Mouse (Mus musculus): ENCODE measurements around the gene Galnt7.

- TF ChIP-seq CTCF (IDR thresholded peaks at IDR 0.05; ENCODE audit: low read depth, low read length) (peak; percentile 61), POLR2A (IDR thresholded peaks at IDR 0.05; ENCODE audit: insufficient read depth, low read length) (no peak)
Measured at GRCm38 (mm10) chr8:57530666-57531349, 122.0 kb downstream of the Galnt7 start.

Measured in ES-Bruce4 (cell line).